Mouse (Mus musculus) urinary bladder, postnatal 4 days (tissue): Measurements from ENCODE around the gene Ice1.

Experiments used
- DNase-seq, 2 experiments: peaks; one replicate each; pipeline ENCODE4 v3.0.0; 2021 to 2022; ENCODE audit warnings: low spot score in 2 of 2

Gene Ice1

DNA sequence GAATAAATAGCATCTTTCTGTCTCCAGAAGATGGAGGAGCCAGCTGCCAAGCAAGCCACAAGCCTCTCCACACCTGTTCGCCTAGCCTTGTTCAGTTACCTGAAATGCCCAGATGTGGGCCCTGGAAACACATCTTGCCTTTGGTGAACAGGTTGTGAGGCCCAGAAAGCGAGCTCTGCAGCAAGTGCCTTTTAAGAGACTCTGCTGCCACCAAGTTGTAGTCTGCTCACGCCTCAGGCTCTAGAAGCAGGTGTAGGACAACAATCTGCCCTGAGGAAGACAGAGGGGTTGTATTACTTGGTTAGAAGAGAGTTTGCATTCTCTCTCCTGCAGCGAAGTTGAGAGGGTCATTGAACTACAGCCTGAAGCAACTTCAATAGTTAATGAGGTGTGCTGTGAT lies 55.9 kb downstream of the Ice1 start:
- DNase-seq = no peak

DNA sequence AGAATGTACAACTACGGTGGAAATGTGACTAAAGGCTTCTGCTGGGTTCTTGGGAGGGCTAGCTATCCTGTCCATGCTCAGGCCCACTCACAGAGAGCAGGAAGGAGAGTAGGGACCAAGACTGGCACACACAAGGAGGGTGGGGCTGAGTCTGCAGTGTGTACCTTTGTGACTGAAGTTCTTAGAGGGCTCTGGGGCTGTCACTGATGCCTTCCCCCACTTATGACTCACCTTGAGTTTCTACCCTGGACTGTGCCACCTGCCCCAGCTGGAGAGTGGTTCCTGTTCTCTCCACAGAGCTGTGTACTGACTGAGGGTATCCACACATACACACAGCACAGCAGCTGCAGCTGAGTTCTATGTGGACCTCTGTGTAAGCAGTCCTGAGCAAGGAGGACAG lies 63.2 kb downstream of the Ice1 start:
- no peak for DNase-seq

DNA sequence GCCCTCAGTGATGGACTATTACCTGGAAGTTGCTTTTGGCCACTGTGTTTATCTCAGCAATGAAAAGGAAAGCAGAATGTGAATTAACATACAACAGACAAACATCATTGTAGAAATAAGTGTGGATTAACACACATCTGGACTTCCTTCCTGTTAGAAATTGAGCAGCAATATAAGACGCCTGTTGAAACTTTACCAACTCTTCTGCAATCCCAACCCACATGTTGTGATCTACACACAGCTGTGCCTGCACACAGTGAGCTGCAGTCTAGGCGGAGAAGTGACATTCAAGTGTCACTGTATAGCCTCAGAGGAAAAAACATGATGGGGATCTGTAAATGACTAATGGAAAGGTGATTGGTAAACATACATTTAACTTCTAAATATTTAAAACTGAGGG lies 69.5 kb downstream of the Ice1 start:
- no peak for DNase-seq

DNA sequence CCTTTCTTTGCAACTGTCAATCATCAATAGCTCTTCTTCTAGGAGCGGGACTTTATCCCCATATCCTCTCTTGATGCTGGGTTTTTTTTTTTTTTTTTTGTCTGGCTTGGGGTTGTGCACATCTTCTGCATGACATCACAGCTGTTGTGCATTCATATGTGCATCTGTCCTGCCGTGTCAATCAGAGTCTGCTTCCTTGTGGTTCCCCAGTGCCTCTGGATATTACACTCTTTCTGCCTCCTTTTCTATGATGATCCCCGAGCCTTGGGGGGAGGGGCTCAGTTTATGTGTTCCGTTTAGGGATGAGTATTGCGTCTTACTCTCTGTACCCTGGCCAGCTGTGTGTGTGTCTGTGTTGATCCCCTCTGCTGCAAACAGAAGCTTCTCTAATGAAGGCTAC lies 84.0 kb downstream of the Ice1 start:
- DNase-seq = no peak

DNA sequence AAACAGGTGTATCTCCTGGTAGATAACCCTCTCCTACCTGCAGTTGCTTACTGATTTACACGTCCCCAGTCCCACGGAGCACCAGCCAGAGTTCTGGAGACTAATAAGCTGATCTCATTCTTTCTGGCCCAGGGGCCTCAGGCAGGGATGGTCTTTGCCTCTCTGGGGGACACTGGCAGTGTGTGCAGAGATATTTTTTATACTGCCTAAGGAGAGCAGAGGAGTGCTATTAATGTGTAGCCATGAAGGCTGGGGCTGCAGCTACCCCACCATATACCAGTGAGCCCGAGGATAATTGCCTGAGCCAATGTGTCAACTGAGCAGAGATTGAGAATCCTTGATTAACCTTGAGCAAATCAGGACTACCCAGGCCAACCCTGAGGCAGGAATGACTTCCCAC lies 90.0 kb downstream of the Ice1 start:
- DNase-seq = no peak

DNA sequence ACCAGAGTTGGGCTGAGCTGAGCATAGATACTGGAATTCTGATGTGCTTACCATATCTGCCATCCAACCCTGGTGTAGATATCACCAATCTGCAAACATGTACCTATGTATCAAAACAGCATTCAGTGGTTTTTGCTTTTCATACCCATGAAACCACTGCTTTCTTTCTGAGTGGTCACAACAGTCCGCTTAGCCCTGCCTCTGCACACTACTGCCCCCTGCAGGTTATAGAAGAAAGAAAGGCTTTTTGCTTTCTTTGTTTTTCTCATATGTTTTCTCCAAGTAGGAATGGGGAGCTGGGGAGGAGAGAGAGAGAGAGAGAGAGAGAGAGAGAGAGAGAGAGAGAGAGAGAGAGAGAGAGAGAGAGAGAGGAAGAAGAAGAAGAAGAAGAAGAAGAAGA lies 92.2 kb downstream of the Ice1 start:
- no peak for DNase-seq

DNA sequence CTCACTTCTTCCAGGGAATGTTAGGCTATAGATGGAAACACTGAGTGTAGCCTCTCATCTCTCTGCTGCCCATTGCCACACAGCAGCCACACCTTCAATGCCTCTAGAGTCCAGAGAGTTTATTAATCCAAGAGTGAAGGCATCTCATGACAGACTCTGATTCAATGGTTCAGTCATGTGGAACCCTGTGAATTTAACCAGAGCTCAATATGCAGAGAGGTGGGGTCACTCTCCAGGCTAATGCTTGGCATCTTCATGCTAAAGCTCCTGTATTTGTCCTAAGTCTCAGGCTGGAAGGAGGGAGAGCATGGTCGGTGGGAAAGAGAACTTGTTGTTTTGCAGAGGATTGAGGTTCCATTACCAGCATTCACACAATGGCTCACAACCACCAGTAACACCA lies 97.6 kb downstream of the Ice1 start:
- DNase-seq = no peak

DNA sequence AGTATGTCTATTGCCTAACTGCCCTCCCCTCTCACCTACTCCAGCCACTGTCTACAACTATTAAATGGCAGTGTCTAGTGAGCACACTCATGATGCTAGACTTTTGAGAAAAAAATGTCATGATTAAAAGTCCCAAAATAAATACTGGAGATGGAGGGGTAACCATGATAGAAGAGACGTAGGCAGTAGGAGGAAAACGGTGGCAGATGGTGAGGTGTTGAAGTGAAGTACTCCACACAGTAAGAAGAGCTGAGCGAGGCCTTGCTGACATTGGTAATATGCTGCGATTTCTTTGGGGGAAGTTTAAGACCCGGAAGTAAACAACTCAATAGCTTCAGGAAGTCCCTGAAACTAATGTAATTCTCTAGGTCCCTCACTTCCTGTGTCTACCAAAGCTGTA lies 104.0 kb downstream of the Ice1 start:
- DNase-seq = no peak

DNA sequence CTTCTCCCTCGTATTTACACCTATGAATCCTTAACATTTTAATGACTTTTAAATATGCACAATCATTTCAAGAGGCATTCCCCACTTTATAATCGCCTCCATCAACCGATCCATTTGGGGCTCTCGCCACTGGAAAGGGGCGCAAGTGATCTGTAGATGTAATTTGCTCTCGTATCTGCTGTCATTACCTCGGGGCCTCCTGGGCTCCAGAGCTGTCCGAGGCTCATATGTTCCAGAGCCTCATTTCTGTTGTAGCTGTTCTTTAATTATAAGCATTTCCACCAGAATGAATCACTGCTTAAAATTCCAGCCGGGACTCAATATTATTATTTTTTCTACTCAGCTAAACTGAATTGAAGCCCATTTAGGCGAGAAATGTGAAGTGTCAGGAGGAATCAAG lies 104.7 kb downstream of the Ice1 start:
- no peak for DNase-seq

DNA sequence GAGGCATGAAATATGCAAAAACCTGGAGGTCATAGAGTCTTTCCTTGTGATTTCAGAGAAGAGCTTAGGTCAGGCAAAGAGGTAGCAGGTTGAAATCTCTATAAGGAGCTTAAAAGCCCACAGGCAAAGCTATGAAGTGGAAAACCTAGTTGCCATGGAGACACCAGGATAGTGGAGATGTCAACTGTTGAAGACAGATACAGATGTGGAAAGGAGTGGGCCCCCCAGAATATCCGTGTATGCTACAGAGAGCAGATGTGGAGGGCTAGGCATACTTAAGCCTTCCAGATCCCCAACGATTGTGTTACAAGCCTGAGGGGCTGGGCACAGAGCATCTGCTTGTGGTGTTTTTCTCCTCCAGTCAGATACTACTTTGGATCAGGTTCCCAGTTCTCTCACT lies 119.8 kb downstream of the Ice1 start:
- DNase-seq = peak in 1 of 2 experiments; percentile 46

DNA sequence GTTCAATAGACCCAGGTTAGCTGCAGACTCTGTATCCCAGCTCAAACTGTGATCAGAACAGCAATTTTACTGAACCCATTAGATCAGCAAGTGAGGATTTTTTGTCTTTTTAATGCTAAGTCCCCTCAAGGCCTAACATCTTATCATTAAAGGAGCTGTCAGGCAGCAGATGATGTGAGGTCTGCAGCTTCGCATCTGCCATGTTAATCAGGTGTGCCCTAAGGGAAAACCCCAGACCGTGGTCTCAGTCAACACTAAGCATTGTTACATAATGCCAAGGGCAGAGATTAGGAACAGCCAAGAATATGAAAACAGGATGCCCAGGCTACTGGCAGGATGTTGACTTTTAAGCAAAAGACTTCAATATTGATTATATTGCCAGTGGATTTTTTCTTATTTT lies 122.4 kb downstream of the Ice1 start:
- DNase-seq = no peak

DNA sequence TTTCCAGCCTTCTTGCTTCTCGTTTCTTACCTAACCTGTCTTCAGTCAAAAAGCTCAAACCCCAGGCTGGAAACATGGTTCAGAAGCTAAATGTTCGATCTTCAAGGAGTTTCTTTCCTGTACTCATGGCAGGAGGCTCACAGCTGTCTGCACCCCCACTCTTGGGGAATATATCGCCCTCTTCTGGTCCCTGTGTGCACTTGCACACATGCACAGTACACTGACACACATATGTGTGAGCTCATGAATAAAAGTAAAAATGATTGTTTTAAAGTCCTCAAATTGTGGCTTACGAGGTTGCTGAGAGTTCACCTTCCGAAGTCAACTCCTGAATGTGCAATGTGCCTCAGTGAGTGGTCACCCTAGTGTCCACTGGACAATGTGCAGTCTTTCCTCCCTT lies 127.2 kb downstream of the Ice1 start:
- peak in 1 of 2 experiments; percentile 29 for DNase-seq

DNA sequence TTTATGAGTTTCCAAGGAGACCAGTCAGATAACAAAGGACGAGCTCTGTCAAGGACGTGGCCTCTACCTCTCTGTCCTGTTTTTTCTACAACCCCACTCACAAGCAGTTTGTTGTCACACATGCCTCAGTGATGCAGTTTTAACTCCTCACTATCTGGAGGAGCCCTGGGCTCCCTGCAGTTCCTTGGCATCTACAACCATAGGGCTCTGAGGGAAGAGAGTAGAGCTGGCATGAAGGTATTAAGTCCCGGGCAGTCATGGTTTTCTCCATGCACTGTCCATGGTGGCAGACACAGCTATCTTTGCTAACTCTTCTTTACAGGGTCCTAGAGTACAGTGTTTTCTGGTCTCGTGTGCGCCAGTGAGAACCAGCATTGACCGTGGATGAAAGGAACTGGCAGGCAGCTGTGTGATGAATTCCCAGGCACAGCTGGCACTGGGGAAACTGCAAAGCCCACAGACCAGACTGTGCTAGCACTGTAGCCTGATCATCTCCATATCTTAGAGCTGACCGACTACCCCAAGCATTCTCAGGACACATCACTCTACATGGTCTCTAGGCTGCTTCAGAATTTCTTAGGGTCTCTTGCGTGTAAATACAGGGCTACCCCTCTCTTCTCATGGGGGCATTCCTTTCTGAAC lies 127.9 kb downstream of the Ice1 start:
- DNase-seq = peak in 1 of 2 experiments; percentile 51

DNA sequence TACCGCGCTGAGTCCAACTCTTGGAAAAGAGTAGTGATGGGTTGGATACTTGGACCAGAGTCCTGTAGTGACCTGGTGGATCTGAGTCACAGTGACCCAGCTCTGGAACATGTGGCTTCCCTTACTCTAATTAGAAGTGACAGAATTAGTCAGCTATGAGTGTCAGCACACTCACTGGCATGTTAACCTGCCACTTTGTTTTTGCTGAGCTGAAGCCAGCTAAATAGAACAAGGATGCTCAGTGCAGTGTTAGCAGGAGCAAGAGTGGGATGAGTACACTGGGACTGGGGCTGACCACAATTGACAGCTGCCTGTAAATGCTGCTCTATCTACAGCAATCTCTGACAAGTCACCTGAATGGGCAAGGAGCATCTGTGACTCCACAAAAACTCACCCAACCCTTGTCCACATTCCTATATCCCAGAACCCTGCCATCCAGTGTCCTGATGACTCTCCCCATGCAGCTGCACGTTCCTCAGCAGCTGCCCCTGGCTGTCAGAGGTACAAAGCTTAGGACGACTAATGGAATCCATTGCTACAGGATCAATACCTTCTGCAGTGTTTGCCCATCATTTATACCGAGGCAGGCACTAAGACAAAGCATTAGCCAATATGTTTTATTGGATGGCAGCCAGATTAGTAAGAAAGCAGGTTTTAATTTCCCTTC lies 128.6 kb downstream of the Ice1 start:
- peak in 1 of 2 experiments; percentile 30 for DNase-seq
